Mouse (Mus musculus) kidney, adult 8-10 months (tissue): Measurements from ENCODE around the gene Hsd11b2.

Source experiments
- DNase-seq, 2 experiments: peaks; one replicate each; pipeline ENCODE4 v3.0.0; 2022

The Hsd11b2 gene

DNA sequence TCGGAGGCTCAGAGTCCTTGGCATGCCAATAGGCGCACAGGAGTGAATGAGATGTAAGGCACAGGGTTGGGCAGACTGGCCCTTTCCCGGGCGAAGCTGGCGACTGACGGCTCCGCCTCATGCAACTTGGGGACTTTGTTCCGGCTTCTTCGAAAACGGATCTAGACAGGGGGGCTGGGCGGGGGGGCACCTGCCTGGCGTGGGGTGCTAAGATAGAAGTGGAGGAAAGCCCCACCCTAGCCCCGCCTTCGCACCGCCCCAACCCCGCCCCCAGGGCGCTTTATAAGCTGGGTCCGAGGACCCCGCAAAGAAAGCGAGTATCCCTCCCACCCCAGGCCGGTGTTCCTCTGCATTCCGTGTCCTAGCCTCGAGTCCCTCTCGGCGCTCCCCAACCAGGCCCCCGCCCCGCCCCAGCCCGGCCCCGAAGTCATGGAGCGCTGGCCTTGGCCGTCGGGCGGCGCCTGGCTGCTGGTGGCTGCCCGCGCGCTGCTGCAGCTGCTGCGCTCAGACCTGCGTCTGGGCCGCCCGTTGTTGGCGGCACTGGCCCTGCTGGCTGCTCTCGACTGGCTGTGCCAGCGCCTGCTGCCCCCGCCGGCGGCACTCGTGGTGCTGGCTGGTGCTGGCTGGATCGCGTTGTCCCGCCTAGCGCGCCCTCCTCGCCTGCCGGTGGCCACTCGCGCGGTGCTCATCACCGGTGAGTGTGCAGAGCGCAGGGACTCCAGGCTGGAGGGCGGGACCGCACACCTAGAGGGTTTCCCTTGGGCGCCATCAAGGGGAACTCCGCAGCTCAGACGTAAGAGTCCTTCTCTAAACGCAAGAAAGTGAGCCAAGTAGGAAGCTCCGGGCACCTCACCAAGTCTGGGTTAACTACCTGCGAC, at the start of gene Hsd11b2:
Hsd11b2 (plus strand) TSS at position 320 of the 878 bp plus-strand sequence.
- DNase-seq: peak; percentile 41 to 46

GRCm38 (mm10) chr8:105469041-105469695, 49.4 kb upstream of the Hsd11b2 start:
- no peak for DNase-seq

DNA sequence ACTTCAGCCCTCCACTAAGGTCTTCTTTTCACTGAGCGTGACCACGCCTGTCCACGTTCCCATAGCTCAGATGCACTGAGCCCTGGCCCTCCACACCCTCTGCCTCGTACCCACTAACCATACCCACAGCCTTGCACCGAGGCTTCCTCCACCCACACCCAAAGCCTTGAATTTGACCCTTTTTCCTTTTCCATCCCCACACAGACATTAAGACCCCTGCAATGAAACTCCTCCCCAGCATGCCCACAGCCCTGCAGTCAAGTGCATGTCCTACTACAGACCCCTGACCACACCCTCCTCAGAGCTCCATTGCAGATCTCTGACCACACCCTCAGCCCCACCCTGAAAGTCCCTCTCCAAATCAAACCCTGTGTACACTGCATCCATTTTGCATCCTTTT, 48.7 kb upstream of the Hsd11b2 start:
- DNase-seq: no peak

DNA sequence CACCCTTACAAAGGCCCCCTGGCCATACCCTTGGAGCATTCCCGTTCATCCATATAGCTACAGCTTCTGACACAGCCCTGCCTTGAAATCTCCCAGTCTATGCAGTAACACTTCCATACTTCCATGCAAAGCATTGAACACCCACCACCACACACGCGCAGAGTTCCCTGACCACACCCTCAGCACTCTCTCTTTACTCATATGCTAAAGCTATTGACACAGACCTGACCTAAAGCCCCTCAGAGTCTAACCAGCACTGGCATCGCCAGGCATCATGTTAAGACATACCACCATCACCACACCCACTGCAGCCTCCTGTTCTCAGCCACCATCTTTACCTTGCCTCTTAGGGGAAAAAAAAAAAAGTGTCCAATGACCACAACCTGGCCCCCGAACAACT, 48.3 kb upstream of the Hsd11b2 start:
- no peak for DNase-seq

DNA sequence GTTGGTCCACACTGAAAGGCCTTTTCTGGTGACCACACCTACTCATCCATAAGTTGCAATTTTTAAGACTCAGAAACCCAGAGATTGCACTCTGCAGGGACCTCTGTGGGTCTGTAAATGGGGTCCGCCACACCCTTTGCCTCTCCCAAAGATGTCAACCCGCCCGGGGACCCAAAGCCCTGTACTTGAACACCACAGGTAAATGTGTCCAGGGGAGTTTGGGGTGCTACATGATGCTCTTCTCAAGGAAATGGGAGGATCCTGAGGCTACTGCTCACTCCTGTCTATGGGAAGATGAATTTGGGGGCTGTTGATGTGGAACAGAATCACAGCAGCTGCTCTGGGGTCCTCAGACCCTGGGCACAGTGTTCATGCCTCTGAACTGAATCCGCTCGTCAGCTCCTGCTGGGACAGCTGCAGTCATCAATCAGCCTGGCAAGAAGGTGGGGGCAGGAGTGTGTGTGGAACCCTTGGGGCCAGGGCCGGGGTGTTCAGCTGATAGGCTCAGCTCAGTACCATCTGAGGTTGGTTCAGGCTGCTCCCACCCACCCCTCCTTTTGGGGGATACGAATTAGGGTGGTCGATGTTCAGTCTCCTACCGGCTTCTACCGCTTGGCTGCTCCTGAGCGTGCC, 47.8 kb upstream of the Hsd11b2 start:
- DNase-seq: no peak

DNA sequence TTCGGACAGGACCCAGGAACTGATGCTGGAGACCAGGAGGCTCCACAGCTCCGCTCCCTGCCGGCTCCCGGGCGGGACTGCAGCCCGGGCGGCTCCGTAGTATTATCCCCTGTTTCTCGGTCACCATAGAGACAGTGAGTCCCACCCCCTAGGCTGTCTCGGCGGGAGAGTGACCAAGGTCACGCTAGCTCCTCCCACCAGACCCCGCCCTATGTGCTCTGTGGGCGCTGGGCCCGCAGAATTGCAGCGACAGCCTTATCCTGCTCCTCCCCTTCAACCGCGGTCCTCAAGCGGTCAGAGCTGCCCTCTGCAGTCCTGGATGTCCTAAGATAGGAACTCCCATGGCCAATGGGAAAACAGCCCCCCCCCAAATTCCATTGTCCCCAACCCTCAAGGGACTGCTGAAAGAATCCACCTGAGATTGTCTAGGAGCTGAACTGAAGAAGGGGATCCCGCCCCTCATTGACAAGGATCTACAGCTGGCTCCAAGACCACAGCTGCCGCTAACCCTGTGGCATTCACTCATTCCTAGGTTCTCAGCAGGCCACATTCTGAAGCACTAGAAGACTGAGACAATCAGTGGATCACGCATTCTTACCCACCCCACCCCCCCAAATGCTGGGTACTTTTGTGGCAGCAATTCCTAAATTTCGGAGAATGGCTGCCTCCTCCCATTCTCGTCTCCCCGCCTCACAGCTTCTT, 47.1 kb upstream of the Hsd11b2 start, which contains the start of gene Tppp3:
Tppp3 (minus strand) TSS at position 213 of the 702 bp plus-strand sequence.
- peak; percentile 94 for DNase-seq

- no peak for DNase-seq
Observed at GRCm38 (mm10) chr8:105472414-105472932, 46.1 kb upstream of the Hsd11b2 start.

DNA sequence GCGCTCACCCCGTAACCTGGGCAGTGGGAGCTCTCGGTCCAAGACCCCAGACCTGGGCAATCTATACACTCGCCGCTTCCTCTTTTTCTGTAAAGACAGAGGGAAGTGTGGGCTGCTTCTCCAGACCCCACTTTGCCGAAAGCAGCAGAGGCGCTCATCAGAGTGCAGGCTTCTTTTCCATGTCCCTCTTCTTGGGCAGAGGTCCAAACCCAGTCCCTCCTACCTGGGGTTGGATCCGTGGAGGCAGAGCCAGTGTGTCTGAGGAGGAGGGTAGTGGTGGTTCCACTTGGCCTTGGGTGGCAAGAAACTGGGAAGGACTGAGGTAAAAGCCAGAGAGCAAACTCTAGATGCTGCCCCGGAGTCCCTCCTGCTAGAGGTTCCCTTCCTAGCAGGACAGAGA, 45.6 kb upstream of the Hsd11b2 start:
- DNase-seq: no peak

GRCm38 (mm10) chr8:105473816-105474606, 44.5 kb upstream of the Hsd11b2 start:
- no peak for DNase-seq

DNA sequence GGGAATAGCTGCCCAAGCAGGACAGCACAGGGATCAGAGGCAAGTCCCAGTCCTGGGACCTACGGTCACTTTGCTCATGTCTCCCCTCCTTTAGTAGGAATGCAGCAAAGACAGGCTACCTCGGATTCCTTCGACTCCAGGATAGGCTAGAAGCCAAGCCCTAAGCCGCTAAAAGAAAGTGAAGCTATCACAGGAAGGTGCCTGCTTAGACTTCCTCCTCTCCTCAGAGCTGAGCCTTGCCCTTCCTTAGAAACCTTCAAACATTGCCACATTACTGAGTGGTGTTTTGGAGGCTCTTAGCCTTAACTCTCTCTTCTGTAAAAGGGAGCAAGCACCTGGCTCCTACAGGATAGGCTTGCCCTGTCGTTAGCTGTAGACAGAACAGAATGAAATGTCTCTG, 43.9 kb upstream of the Hsd11b2 start:
- no peak for DNase-seq

DNA sequence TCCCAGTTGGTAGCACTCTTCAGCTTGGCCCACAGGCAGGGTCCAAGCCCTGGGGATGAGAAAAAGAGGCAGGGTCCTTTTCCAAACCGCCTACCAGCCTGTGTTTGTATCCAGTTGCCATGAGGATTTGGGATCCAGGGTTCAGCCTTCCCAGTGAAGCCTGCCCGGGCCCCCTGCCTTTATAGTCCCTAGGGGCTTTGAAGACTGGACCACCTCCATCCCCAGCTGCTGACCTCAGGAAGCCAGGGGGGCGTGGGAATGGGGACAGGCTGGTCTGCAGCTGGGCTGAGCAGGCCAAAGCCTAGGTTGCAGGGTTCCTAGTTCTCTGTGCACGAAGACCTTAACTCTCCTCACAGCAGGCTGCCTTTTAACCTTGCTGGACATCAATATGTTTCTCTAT, 43.3 kb upstream of the Hsd11b2 start:
- DNase-seq: no peak

DNA sequence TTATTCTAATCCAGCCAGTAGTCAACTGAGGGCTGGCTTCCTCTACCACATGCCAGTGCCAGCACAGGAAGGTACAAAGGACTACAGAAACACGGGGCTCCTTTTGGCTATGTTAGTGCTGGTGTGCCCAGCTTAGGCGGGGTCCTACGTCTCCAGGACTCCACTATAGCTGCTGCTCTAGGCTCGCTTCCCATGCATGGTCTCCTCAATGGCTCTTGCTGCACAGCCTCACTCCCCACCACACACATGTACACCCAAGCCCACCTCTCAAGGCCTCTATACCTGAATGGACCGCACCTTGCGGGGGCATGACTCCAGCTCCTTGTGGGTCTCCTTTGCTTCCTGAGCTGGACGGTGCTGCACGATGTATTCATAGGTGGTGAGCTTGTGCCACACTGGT, 42.8 kb upstream of the Hsd11b2 start:
- DNase-seq: no peak

DNA sequence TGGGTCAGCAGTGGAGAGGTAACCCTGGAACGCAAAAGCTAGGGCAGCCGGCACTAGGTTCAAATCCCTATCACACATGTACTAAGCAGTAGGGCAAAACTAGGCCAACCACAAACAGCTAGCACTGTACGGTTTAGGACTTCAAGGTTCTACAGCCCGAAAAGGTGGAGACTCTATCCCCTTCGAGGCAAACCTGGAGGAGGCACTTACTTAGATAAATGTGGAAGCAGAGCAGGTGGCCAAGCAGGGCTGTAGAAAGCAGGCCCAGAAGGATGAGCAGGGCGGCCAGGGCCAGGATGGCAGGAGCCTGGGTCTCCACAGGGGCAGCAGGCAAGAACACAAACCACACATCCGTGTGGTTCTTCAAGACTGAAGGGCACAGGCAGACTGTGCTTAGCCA, 42.4 kb upstream of the Hsd11b2 start:
- no peak for DNase-seq

GRCm38 (mm10) chr8:105476628-105477413, 41.7 kb upstream of the Hsd11b2 start:
- DNase-seq: peak; percentile 53 to 59

DNA sequence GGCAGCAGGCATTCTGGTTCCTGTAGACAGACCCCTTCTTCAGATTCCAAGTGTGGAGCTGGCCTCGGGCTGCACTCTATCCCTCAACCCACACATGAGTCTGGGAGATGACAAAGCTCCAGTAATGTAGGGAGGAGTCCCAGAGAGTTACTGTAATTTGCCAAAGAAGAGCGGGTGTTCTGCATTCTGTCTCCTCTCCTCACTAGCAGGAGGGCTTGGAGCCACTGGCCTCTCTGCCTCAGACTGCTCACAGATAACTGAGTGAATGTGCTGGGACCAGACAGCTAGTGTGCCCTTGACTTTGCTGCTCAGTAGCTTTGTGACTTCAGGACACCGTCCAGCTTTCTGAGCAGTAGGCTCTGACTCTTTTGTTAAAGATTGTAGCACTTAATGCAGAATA, 40.8 kb upstream of the Hsd11b2 start:
- no peak for DNase-seq

GRCm38 (mm10) chr8:105481013-105481412, 37.5 kb upstream of the Hsd11b2 start:
- no peak for DNase-seq

GRCm38 (mm10) chr8:105481453-105481852, 37.1 kb upstream of the Hsd11b2 start:
- DNase-seq: no peak

DNA sequence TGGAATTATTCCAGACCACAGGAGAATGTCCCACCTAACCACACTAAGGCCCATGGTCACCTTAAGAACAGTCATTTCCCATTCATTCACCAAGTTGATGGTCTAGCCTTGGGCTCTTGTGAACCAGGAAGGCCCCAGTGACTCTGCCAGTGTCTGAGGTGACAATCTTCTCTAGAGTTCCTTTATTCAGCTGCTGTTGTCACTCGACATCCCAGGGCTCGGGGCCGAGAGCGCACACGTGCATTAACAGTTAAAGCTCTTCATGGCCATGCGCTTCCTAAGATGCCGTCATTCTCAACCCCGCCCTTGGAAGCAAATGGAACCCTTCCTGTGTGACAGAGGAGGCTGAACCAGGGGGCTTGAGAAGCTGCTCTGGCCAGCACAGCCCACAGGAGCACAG, 36.4 kb upstream of the Hsd11b2 start:
- DNase-seq: no peak

DNA sequence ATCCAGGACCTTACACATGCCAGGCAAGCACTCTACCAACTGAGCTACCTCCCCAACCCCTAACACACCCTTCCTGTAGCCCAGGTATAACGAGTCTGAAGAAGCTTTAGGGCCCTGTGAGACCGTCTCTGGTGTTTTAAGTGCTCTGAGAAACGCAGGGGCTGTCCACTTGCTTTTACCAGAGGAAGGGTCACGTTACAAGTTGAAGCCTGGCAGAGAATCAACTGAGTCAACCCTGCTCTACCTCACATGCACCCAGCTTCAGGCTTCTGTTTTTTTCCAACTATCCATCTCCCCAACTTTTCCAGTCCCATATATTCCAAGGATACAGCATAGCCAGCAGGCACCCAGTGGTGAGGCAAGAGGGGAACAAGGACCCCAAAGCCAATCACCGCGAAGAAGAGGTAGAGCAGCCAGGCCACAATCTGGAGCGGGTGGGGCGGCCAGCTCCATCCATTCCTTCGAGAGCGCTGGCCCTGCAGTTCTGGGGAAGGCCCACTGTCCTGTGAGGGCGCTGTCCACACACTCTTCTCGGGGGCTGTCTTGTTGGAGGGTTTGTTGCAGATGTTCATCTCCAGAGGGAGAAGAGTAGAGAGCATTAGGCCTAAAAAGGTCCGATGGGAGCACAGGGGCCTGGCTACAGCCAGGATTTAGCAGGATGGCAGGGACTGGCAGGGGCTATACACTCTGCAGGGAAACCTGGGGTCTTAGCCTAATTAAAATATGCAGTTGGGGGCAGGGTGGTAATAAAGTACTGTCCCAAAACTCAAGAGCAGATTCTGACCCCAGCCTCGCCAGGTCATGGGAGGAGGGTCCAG, 35.1 kb upstream of the Hsd11b2 start:
- DNase-seq: peak in 1 of 2 experiments; percentile 33

DNA sequence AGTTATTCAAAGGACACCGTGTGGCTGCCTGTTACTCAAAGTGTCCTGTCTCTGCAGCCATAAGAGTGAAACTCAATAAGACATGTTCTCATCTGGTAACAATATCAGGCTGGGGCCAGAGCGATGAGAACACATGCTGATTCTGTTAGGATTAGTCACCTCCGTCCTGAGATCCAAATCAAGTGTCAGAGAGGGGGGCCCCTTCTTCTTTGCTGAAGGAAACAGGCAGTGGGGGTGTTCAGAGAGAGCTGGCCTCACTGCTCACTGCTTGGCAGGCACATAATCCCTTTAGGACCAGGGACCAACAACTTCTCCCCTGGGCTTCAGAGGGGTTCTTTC, 34.6 kb upstream of the Hsd11b2 start:
- no peak for DNase-seq
